ENCODE assay signal across 8 mouse cellular contexts in the genomic region with DNA sequence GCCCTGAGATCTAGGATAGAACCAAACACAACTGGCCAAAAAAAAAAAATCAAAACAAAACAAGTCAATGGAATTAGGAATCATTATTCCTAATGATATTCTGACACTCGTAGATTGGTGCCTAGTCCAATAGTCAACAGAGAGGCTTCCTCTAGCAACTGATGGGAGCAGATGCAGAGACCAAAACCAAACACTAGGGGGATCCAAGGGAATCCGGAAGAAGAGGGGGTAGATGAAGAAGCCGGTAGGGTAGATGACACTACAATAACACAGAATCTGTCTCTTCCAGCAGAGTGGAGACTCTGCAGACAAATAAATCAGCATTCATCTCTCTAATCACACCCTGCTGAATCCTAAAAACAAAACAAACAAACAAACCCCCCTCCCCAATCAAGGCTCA. TPM values are rescaled to one million over a fixed set of nuclear protein-coding genes. Genes with fewer than 3 reads are reported as not detected.
DNase-seq lines count a peak whose midpoint lies in the region; ATAC-seq and TF ChIP-seq lines count a peak whose summit lies in the region.

No protein-coding gene starts in this region.

- no peak overlapping the region for H3K9ac ChIP-seq in midbrain, embryonic 14.5 days (replicated peaks; ENCODE audit: low read length)
- H3K9ac ChIP-seq in midbrain, embryonic 15.5 days: no peak overlapping the region

- H3K4me2 ChIP-seq in midbrain, embryonic 14.5 days (ENCODE audit: low read length): no peak overlapping the region
- no peak overlapping the region for H3K4me2 ChIP-seq in midbrain, embryonic 15.5 days

- no peaks in the 10 kb centered on the region for H3K9me3 ChIP-seq in midbrain, embryonic 14.5 days (ENCODE audit: control insufficient read depth, low read length)
- no peaks in the 10 kb centered on the region for H3K9me3 ChIP-seq in midbrain, embryonic 15.5 days

- no peak for ATAC-seq in midbrain, embryonic 14.5 days (ENCODE audit: low FRiP score, low TSS enrichment)
- no peak for ATAC-seq in midbrain, embryonic 15.5 days (replicated peaks)

- H3K27me3 ChIP-seq in cerebellum, adult 2 months (ENCODE audit: control insufficient read depth, insufficient read depth, low read length): no peaks in the 10 kb centered on the region
- no peaks in the 10 kb centered on the region for H3K27me3 ChIP-seq in midbrain, embryonic 14.5 days (ENCODE audit: control insufficient read depth, insufficient read depth, low read length)
- no peaks in the 10 kb centered on the region for H3K27me3 ChIP-seq in midbrain, embryonic 15.5 days (replicated peaks)

- no peak for TF ChIP-seq POLR2A in cerebellum, adult 2 months (IDR thresholded peaks at IDR 0.05; ENCODE audit: borderline replicate concordance, insufficient read depth, low read length)

- intact Hi-C loops in gastrocnemius, adult 2 months (cut with DNase I): loop anchor here (10.0 kb wide), 1 partner anchor 257 kb away; the partner anchor contains the start of genes Rab13 and Rps27

- TF ChIP-seq CTCF in cerebellum, adult 2 months (IDR thresholded peaks at IDR 0.05; ENCODE audit: borderline replicate concordance, insufficient read depth, low read depth, low read length): peak; percentile 20; the same call in 1 of the 2 replicates
- TF ChIP-seq CTCF in gastrocnemius, adult 2 months (IDR thresholded peaks at IDR 0.05): peak; percentile 68

- no peak overlapping the region for H3K4me3 ChIP-seq in cerebellum, adult 2 months (replicated peaks; ENCODE audit: insufficient read depth, low read depth, low read length)
- no peak overlapping the region for H3K4me3 ChIP-seq in midbrain, embryonic 14.5 days (replicated peaks; ENCODE audit: low read depth, low read length)
- no peak overlapping the region for H3K4me3 ChIP-seq in midbrain, embryonic 15.5 days
- H3K4me3 ChIP-seq in gastrocnemius, adult 2 months: no peak overlapping the region

- no peaks in the 10 kb centered on the region for H3K36me3 ChIP-seq in midbrain, embryonic 14.5 days (ENCODE audit: control insufficient read depth, insufficient read depth, low read length)
- no peaks in the 10 kb centered on the region for H3K36me3 ChIP-seq in midbrain, embryonic 15.5 days (replicated peaks)

- no peak for DNase-seq in cerebellum, adult 2 months
- DNase-seq in cerebellum, adult 9-11 months: no peak
- peak; percentile 40 for DNase-seq in midbrain, embryonic 14.5 days
- DNase-seq in gastrocnemius, adult 2 months: peak; percentile 47
- peak; percentile 84 for DNase-seq in lung, postnatal 10 days
- DNase-seq in thymus, postnatal 4 days: peak; percentile 77
- no peak for DNase-seq in right cerebral cortex, adult 2 months (ENCODE audit: low spot score in 2 of 2)

- no peak overlapping the region for H3K27ac ChIP-seq in cerebellum, adult 2 months (ENCODE audit: insufficient read depth, low read length)
- H3K27ac ChIP-seq in midbrain, embryonic 14.5 days (replicated peaks; ENCODE audit: low read depth, low read length): no peak overlapping the region
- H3K27ac ChIP-seq in midbrain, embryonic 15.5 days: no peak overlapping the region
- H3K27ac ChIP-seq in gastrocnemius, adult 2 months: no peak overlapping the region

- WGBS in cerebellum, adult 2 months: 13% methylated on average over 3 of the region's 3 CpGs
- WGBS in midbrain, embryonic 14.5 days: 29% methylated on average over 3 of the region's 3 CpGs
- WGBS in midbrain, embryonic 15.5 days: 33% methylated on average over 3 of the region's 3 CpGs

- H3K4me1 ChIP-seq in cerebellum, adult 2 months (ENCODE audit: control insufficient read depth, insufficient read depth, low read length): no peaks in the 10 kb centered on the region; the same call in 1 of the 2 replicates
- peaks cover 5% of the 10 kb centered on the region for H3K4me1 ChIP-seq in midbrain, embryonic 14.5 days (ENCODE audit: control insufficient read depth, insufficient read depth, low read length)
- H3K4me1 ChIP-seq in midbrain, embryonic 15.5 days: peaks cover 8% of the 10 kb centered on the region

RNA-seq across cellular contexts. Expression of gene Ilf2, which starts 3.7 kb away (rescaled TPM):
- polyA plus RNA-seq in cerebellum, adult 2 months (2012; rRNA removed): 98.7 and 107 TPM in 2 replicates
- 271 and 282 TPM in 2 replicates for polyA plus RNA-seq in midbrain, embryonic 14.5 days (2014; fragmentation: Nextera tagmentation; extraction: Ambion mirVana)
- 263 and 264 TPM in 2 replicates for polyA plus RNA-seq in midbrain, embryonic 15.5 days (2015; fragmentation: Nextera tagmentation; extraction: Ambion mirVana)
- 10 to 100 TPM; 26.1 to 30.7 TPM for total RNA-seq in gastrocnemius, adult 2 months (2021)

RNA-seq across cellular contexts. Expression of gene Npr1, which starts 6.5 kb away (rescaled TPM):
- 16.1 TPM in 2 replicates for polyA plus RNA-seq in cerebellum, adult 2 months (2012; rRNA removed)
- 0.65 and 2.3 TPM in 2 replicates for polyA plus RNA-seq in midbrain, embryonic 14.5 days (2014; fragmentation: Nextera tagmentation; extraction: Ambion mirVana)
- polyA plus RNA-seq in midbrain, embryonic 15.5 days (2015; fragmentation: Nextera tagmentation; extraction: Ambion mirVana): 2.7 and 3.0 TPM in 2 replicates
- 1 to 10 TPM; 6.5 to 8.3 TPM for total RNA-seq in gastrocnemius, adult 2 months (2021)

RNA-seq across cellular contexts. Expression of gene Snapin, which starts 18.6 kb away (rescaled TPM):
- 77.6 and 82.4 TPM in 2 replicates for polyA plus RNA-seq in cerebellum, adult 2 months (2012; rRNA removed)
- 89.7 and 92.8 TPM in 2 replicates for polyA plus RNA-seq in midbrain, embryonic 14.5 days (2014; fragmentation: Nextera tagmentation; extraction: Ambion mirVana)
- 83.4 and 89.2 TPM in 2 replicates for polyA plus RNA-seq in midbrain, embryonic 15.5 days (2015; fragmentation: Nextera tagmentation; extraction: Ambion mirVana)
- total RNA-seq in gastrocnemius, adult 2 months (2021): 10 to 100 TPM; 71.8 to 74.4 TPM

RNA-seq across cellular contexts. Expression of gene Chtop, which starts 37.1 kb away (rescaled TPM):
- 148 and 151 TPM in 2 replicates for polyA plus RNA-seq in cerebellum, adult 2 months (2012; rRNA removed)
- polyA plus RNA-seq in midbrain, embryonic 14.5 days (2014; fragmentation: Nextera tagmentation; extraction: Ambion mirVana): 135 and 145 TPM in 2 replicates
- polyA plus RNA-seq in midbrain, embryonic 15.5 days (2015; fragmentation: Nextera tagmentation; extraction: Ambion mirVana): 184 and 185 TPM in 2 replicates
- 100 to 1,000 TPM; 104 to 111 TPM for total RNA-seq in gastrocnemius, adult 2 months (2021)

RNA-seq across cellular contexts. Expression of gene Ints3, which starts 38.8 kb away (rescaled TPM):
- polyA plus RNA-seq in cerebellum, adult 2 months (2012; rRNA removed): 48.5 and 51.4 TPM in 2 replicates
- polyA plus RNA-seq in midbrain, embryonic 14.5 days (2014; fragmentation: Nextera tagmentation; extraction: Ambion mirVana): 32.3 and 35.0 TPM in 2 replicates
- polyA plus RNA-seq in midbrain, embryonic 15.5 days (2015; fragmentation: Nextera tagmentation; extraction: Ambion mirVana): 37.8 and 39.2 TPM in 2 replicates
- 10 to 100 TPM; 14.0 to 17.2 TPM for total RNA-seq in gastrocnemius, adult 2 months (2021)

Comparison
In these comparisons a context has a peak if more than half of its experiments do, and no peak if none do; other contexts are left out.
1. DNase-seq: peak in midbrain, embryonic 14.5 days (single experiment), gastrocnemius, adult 2 months (single experiment), lung, postnatal 10 days (single experiment) and thymus, postnatal 4 days (single experiment); none in cerebellum, adult 2 months (0 of 2), cerebellum, adult 9-11 months (single experiment) and right cerebral cortex, adult 2 months (0 of 2).